Mouse (Mus musculus): ENCODE measurements around the gene Hemgn.

Hemgn gene

GRCm38 (mm10) chr4:46413406-46413805 is at the start of gene Hemgn:
Gene Hemgn, minus strand, starts transcription at chr4:46413506.
- DNase-seq: no peak

- no peak for DNase-seq
Observed at GRCm38 (mm10) chr4:46458411-46458810, 45.1 kb upstream of the Hemgn start.

GRCm38 (mm10) chr4:46457186-46457585 is 43.9 kb upstream of the Hemgn start:
- peak; percentile 29 for DNase-seq

- DNase-seq: no peak
Observed at GRCm38 (mm10) chr4:46456762-46457161, 43.5 kb upstream of the Hemgn start.

- DNase-seq: no peak
Observed at GRCm38 (mm10) chr4:46454097-46454864, 41.0 kb upstream of the Hemgn start.

GRCm38 (mm10) chr4:46452855-46453719 is 39.8 kb upstream of the Hemgn start:
- DNase-seq: no peak

GRCm38 (mm10) chr4:46452481-46452850 is 39.2 kb upstream of the Hemgn start:
- peak; percentile 74 for DNase-seq

- DNase-seq: peak; percentile 73
Observed at GRCm38 (mm10) chr4:46451758-46452480, 38.6 kb upstream of the Hemgn start.

GRCm38 (mm10) chr4:46451240-46451757 is 38.0 kb upstream of the Hemgn start:
- DNase-seq: peak; percentile 73

GRCm38 (mm10) chr4:46450519-46451131 is 37.3 kb upstream of the Hemgn start, which contains the start of gene Anp32b:
Gene Anp32b, plus strand, starts transcription at chr4:46450902.
- peak; percentile 94 for DNase-seq

- DNase-seq: no peak
Observed at GRCm38 (mm10) chr4:46450020-46450518, 36.8 kb upstream of the Hemgn start.

GRCm38 (mm10) chr4:46448886-46449285 is 35.6 kb upstream of the Hemgn start:
- no peak for DNase-seq

GRCm38 (mm10) chr4:46447461-46447860 is 34.2 kb upstream of the Hemgn start:
- no peak for DNase-seq

GRCm38 (mm10) chr4:46445237-46445945 is 32.1 kb upstream of the Hemgn start:
- no peak for DNase-seq

- DNase-seq: no peak
Observed at GRCm38 (mm10) chr4:46442501-46442900, 29.2 kb upstream of the Hemgn start.

GRCm38 (mm10) chr4:46432339-46433036 is 19.2 kb upstream of the Hemgn start:
- no peak for DNase-seq

GRCm38 (mm10) chr4:46428903-46429499 is 15.7 kb upstream of the Hemgn start:
- no peak for DNase-seq

- DNase-seq: no peak
Observed at GRCm38 (mm10) chr4:46422625-46423024, 9.3 kb upstream of the Hemgn start.

- DNase-seq: no peak
Observed at GRCm38 (mm10) chr4:46418851-46419250, 5.5 kb upstream of the Hemgn start.

GRCm38 (mm10) chr4:46417491-46417890 is 4.2 kb upstream of the Hemgn start:
- DNase-seq: peak; percentile 35
